Mouse (Mus musculus) 416B (cell line): ENCODE results near the gene Gm11541.
A peak's percentile ranks its signal among the peaks of the same experiment; 100 is the strongest.
"Not testable (repeated sequence)": the region's sequence is repeated elsewhere in the genome, so short reads cannot be mapped to it uniquely, and the experiment has no call there.

Experiments used
- DNase-seq: peaks from one replicate; pipeline ENCODE4 v3.0.0; 2011; ENCODE audit warnings: low read depth

Gene Gm11541

GRCm38 (mm10) chr11:94697140-94697539, 7.2 kb downstream of the Gm11541 start:
- DNase-seq = no peak

- no peak for DNase-seq
Measured at GRCm38 (mm10) chr11:94695508-94695907, 8.8 kb downstream of the Gm11541 start.

GRCm38 (mm10) chr11:94692502-94692901, 11.8 kb downstream of the Gm11541 start:
- not testable (repeated sequence) for DNase-seq

- peak; percentile 47 for DNase-seq
Measured at GRCm38 (mm10) chr11:94687178-94687577, 17.1 kb downstream of the Gm11541 start.

GRCm38 (mm10) chr11:94682427-94682826, 21.9 kb downstream of the Gm11541 start:
- no peak for DNase-seq

GRCm38 (mm10) chr11:94681640-94682039, 22.7 kb downstream of the Gm11541 start:
- peak; percentile 57 for DNase-seq

- peak; percentile 18 for DNase-seq
Measured at GRCm38 (mm10) chr11:94680639-94681038, 23.7 kb downstream of the Gm11541 start.

- no peak for DNase-seq
Measured at GRCm38 (mm10) chr11:94677607-94678145, 26.6 kb downstream of the Gm11541 start.

- peak; percentile 82 for DNase-seq
Measured at GRCm38 (mm10) chr11:94676754-94677606, 27.3 kb downstream of the Gm11541 start, which contains the start of gene Xylt2. Gene Xylt2 (minus strand): TSS chr11:94677515.

- no peak for DNase-seq
Measured at GRCm38 (mm10) chr11:94676308-94676707, 28.0 kb downstream of the Gm11541 start.

GRCm38 (mm10) chr11:94675446-94675845, 28.9 kb downstream of the Gm11541 start:
- no peak for DNase-seq

GRCm38 (mm10) chr11:94674984-94675383, 29.3 kb downstream of the Gm11541 start:
- no peak for DNase-seq

GRCm38 (mm10) chr11:94665281-94665680, 39.0 kb downstream of the Gm11541 start:
- DNase-seq = no peak

GRCm38 (mm10) chr11:94661344-94661743, 43.0 kb downstream of the Gm11541 start:
- no peak for DNase-seq

GRCm38 (mm10) chr11:94653663-94654436, 50.4 kb downstream of the Gm11541 start, which contains the start of the genes Mrpl27 and Eme1:
Gene Mrpl27 (plus strand): TSS chr11:94653767.
Gene Eme1 (minus strand): TSS chr11:94653964.
- DNase-seq = peak; percentile 88

GRCm38 (mm10) chr11:94652973-94653372, 51.3 kb downstream of the Gm11541 start:
- no peak for DNase-seq

- DNase-seq = not testable (repeated sequence)
Measured at GRCm38 (mm10) chr11:94651241-94651640, 53.1 kb downstream of the Gm11541 start.

- DNase-seq = no peak
Measured at GRCm38 (mm10) chr11:94646457-94646856, 57.8 kb downstream of the Gm11541 start.
